Mouse (Mus musculus) kidney, embryonic 16.5 days (tissue): ENCODE measurements around the gene Itgb3bp. TPM values are rescaled to one million over a fixed set of nuclear protein-coding genes. Genes with fewer than 3 reads are reported as not detected.

Experiments used
- ATAC-seq: fragments of 200-750 bp; cut with Nextera tagmentation; 2 replicates; pipeline ENCODE4 v1.8.0; 2017; ENCODE audit warnings: moderate TSS enrichment; ENCODE audit not compliant: low FRiP score, low TSS enrichment
- H3K27ac ChIP-seq: fragments of 300-500 bp; sonication (generic); 2 replicates; pipeline ENCODE4 v1.5.1; 2014; ENCODE audit warnings: low read length
- H3K27me3 ChIP-seq: fragments of 300-500 bp; sonication (generic); 2 replicates; pipeline ENCODE4 v1.6.1; 2014; ENCODE audit warnings: low read length, control low read depth, mixed read lengths; ENCODE audit not compliant: insufficient read depth
- H3K36me3 ChIP-seq: fragments of 300-500 bp; sonication (generic); 2 replicates; pipeline ENCODE4 v1.6.1; 2014; ENCODE audit warnings: low read length, control low read depth, mixed read lengths; ENCODE audit not compliant: insufficient read depth
- H3K4me1 ChIP-seq: fragments of 300-500 bp; sonication (generic); 2 replicates; pipeline ENCODE4 v1.6.1; 2014; ENCODE audit warnings: low read length, control low read depth, mixed read lengths; ENCODE audit not compliant: insufficient read depth
- H3K4me2 ChIP-seq: fragments of 300-500 bp; sonication (generic); replicated peaks from 2 replicates; pipeline ENCODE4 v1.6.1; 2014; ENCODE audit warnings: low read depth, low read length
- H3K4me3 ChIP-seq: fragments of 300-500 bp; sonication (generic); 2 replicates; pipeline ENCODE4 v1.5.1; 2014; ENCODE audit warnings: mild to moderate bottlenecking, low read length
- H3K9ac ChIP-seq: fragments of 300-500 bp; sonication (generic); replicated peaks from 2 replicates; pipeline ENCODE4 v1.6.1; 2014; ENCODE audit warnings: low read length
- H3K9me3 ChIP-seq: fragments of 300-500 bp; sonication (generic); 2 replicates; pipeline ENCODE4 v1.6.1; 2016; ENCODE audit warnings: low read length, control low read depth
- WGBS: fragments of 180-500 bp; shearing (Covaris S2); extraction: QIAGEN DNeasy Blood & Tissue Kit; methylation state at CpG from one replicate; pipeline ENCODE4 v1.1.7; 2014; 5-methylcytosine and 5-hydroxymethylcytosine counted together
- polyA plus RNA-seq: library from polyadenylated mRNA; unstranded; fragments of >200 nt; fragmentation: Nextera tagmentation; extraction: Ambion mirVana; gene quantifications from 2 replicates; pipeline ENCODE4 v1.2.1, GENCODE M21; 2015

The Itgb3bp gene
- polyA plus RNA-seq, 1 experiment from 2014 or later = 31.2 TPM

DNA sequence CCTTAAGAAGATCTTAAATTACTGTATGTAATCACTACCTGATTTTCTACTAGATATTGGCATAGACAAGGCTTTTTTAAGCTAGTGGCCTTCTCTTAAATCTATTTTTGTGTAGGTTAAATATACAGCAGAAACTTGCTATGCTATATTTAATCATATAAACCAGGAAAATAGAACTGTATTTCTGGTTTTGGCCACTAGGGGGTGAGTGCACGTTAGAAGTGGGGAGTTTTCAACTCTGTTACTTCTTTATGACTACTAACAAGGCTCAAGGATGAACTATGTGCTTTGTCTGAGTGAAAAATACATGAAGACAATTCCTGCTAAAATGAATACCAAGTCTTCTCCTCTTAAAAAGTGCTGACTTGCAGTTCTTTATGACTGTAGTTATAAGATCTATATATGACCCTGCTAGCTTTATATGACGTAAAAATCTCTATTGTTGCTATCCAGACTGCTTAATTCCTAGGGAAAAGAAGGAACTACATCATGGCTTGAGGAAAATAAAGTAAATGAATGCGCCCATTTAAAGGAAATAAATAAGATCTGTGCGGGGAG lies 15.6 kb downstream of the Itgb3bp start:
- H3K27me3 ChIP-seq = no peaks in the 10 kb centered on the region
- no peak for ATAC-seq
- no peaks in the 10 kb centered on the region for H3K36me3 ChIP-seq
- no peak overlapping the region for H3K4me2 ChIP-seq
- H3K27ac ChIP-seq = no peak overlapping the region
- 70% methylated on average over 4 of the region's 4 CpGs for WGBS
- H3K9me3 ChIP-seq = no peaks in the 10 kb centered on the region
- H3K4me3 ChIP-seq = no peak overlapping the region
- H3K9ac ChIP-seq = no peak overlapping the region
- H3K4me1 ChIP-seq = no peaks in the 10 kb centered on the region

DNA sequence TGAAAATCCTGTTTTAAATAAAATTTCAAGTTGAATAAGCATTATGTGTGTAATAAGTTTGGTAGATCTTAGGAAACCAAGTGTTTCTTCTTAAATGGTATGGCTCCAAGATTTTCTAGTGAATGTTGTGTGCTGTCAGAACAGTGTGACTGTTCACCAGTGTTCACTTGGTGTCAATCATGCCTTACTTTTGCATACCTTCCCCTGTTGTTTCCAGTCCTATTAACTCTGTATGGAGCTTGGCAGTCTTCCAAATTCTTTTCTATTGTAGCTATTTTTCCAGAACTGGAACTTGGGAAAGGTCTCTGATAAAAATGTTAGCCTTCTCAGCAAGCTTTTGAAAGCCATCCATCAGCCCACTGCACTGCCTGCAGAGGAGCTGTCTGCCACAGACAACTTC lies 47.2 kb downstream of the Itgb3bp start:
- H3K4me3 ChIP-seq = no peak overlapping the region

DNA sequence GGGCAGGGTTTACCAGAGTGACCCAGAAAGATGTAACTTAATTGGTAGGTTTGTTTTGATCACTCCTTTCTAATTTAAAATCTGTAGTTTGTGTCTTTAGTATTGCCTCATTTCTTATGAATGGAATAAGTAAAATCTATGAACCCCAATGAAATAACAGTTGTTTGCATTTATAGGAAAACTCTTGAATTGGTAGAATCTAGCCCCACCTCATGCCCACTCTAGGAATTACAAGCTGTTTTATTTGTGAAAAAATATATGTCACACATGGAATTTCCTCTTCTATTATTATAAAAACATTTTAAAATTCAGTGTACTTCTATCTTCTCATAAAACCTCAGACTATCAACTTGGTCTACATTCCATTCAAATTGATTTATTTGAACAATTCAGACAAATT lies 47.7 kb downstream of the Itgb3bp start:
- ATAC-seq = no peak
- H3K9ac ChIP-seq = no peak overlapping the region
- no peak overlapping the region for H3K4me2 ChIP-seq
- no peaks in the 10 kb centered on the region for H3K9me3 ChIP-seq
- H3K27ac ChIP-seq = no peak overlapping the region
- no peaks in the 10 kb centered on the region for H3K27me3 ChIP-seq
- H3K4me1 ChIP-seq = no peaks in the 10 kb centered on the region
- no peaks in the 10 kb centered on the region for H3K36me3 ChIP-seq
- no peak overlapping the region for H3K4me3 ChIP-seq

More for the DNA sequence above, 47.2 kb downstream of the Itgb3bp start:
- Histone ChIP-seq H3K9me3 (no peaks in the 10 kb centered on the region), H3K27me3 (no peaks in the 10 kb centered on the region), H3K4me2 (no peak overlapping the region), H3K27ac (no peak overlapping the region), H3K4me1 (no peaks in the 10 kb centered on the region), H3K36me3 (no peaks in the 10 kb centered on the region), H3K9ac (no peak overlapping the region)
- ATAC-seq = no peak

DNA sequence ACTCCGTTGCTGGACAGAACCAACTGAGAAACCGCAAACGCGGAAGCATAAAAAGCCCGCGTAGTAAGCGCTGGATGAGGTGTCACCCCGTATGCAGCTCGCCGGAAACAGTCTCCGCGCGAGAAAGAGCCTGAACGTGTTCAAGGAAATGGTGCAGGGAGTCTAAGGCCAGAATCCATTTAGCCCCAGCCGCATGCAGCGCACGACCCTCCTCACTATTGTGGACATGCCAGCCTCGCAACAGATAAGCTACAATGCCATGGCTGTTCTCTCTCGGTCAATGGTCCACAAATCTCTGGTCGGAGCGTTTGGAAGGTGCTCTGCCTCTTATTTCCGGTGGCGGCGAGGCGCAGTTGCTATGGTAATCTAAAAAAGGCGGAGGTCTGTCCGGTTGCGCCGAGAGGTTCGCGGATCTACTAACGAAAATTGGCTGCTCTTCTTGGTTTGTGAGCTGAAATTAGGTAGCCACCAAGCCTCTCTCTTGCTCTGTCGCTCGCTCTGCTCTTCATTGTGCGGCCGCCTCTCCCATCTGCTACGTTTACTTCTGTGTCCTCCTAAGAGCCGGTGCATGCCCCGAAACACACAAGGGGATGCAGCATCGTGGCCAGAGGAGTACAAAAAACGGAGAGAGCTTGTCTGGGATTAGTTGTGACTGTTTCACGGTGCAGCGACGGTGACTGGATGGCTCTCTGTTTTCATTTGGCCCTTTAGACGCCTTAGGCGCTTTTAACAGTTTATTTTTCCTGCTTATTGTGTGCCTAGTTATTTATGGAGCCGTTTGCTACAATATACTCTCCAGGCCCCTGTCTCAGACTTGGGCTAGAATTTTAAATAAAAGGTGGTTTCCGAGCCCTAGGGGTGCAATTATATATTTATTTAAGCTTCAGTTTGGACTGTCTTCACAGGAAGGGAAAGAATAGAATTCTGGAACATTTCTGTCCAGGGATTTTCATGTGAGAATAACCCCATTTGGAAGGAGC lies 100.2 kb downstream of the Itgb3bp start, which contains the start of gene Efcab7:
Efcab7 (plus strand) TSS at position 105 of the 980 bp plus-strand sequence.
- Histone ChIP-seq H3K9ac (peak within 1 kb of the TSS; percentile 78), H3K4me3 (peak within 1 kb of the TSS; percentile 61), H3K4me2 (peak within 1 kb of the TSS; percentile 74), H3K27me3 (no peaks in the 10 kb centered on the region), H3K27ac (peak within 1 kb of the TSS; percentile 85), H3K9me3 (no peaks in the 10 kb centered on the region), H3K36me3 (peaks cover 3% of the 10 kb centered on the region; the same call in 1 of the 2 replicates), H3K4me1 (peaks cover 11% of the 10 kb centered on the region)
- ATAC-seq = peak; percentile 93
- under 1% methylated on average over 48 of the region's 48 CpGs for WGBS

DNA sequence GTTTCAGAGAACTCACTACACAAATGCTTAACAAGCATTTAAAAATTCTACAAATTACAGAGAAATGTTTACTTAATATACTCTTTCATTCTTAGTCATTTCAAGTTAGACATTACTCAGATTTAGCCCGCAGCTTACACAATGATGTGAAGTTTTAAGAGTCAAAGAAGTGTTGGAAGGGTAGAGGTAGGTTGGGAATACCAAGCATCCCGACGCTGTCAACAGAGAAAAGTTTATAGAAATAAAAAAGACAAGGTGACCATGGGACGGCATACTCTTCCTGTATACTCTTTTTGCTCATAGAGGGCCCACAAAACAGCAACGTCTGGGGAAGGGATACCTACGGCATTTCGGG lies 100.9 kb downstream of the Itgb3bp start:
- no peak for ATAC-seq
- H3K27ac ChIP-seq = no peak overlapping the region
- no peaks in the 10 kb centered on the region for H3K9me3 ChIP-seq
- peak overlapping the region; percentile 78 for H3K9ac ChIP-seq
- H3K4me1 ChIP-seq = peaks cover 11% of the 10 kb centered on the region
- peaks cover 3% of the 10 kb centered on the region; the same call in 1 of the 2 replicates for H3K36me3 ChIP-seq
- peak overlapping the region; percentile 61 for H3K4me3 ChIP-seq
- no peaks in the 10 kb centered on the region for H3K27me3 ChIP-seq
- 0% methylated on average over 7 of the region's 7 CpGs for WGBS
- H3K4me2 ChIP-seq = peak overlapping the region; percentile 74

DNA sequence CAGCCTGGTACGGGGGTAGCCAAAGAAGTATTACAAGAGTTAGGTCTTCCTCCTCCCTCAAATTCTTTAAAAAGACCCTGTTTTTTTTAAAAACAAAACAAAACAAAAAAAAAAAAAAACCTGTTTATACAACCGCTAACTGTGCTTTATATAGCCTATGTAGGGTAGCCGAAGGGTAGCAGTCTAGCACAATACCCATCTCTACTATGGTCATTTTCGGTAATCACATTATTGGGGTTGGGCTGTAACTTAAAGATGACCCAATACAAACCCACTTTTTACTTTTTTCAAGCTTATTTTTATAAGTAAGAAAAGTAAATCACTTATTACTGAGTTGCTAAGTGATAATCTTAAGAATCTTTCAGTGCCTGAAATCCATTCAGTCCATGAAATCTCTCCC lies 101.3 kb downstream of the Itgb3bp start:
- Histone ChIP-seq H3K4me3 (peak overlapping the region; percentile 61; the same call in 1 of the 2 replicates), H3K9me3 (no peaks in the 10 kb centered on the region), H3K27ac (no peak overlapping the region), H3K27me3 (no peaks in the 10 kb centered on the region), H3K4me1 (peaks cover 11% of the 10 kb centered on the region), H3K36me3 (peaks cover 3% of the 10 kb centered on the region; the same call in 1 of the 2 replicates), H3K4me2 (peak overlapping the region; percentile 74), H3K9ac (no peak overlapping the region)
- ATAC-seq = no peak
- 50% methylated on average over 4 of the region's 4 CpGs for WGBS

DNA sequence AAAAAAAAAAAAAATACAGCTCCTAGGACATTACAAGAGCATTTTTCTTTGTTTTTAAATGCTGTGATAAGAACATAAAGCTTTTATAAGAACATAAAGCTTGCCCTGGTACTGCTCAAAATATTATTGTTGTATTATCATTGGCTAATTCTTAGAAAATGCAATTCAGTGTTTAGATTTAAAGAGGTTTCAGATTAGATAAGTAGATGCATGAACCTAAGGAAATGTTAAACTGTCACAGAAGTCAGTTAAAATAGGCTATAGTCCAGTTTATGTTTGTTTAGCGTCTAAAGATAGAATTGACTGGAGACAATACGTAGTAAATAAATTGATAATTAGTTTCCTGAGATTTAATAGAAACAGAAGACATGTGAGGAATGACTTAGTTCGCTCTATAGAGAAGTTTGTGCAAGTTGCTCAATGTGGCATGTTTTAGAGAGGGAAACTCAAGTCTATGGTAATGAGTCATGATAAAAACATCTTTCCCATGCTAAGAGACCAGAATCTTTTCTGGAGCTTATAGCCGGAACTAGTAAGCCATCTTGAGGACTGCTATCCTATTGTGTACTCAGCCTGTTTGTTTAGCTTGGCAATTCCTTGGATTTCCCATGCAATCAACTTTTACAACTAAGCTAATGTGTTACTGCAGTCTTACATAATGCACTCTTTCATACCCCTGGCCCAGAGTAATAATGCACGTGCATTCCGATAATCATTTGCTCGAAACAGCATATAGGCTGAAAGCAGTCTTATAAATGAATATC lies 112.7 kb downstream of the Itgb3bp start:
- H3K27me3 ChIP-seq = no peaks in the 10 kb centered on the region
- H3K9me3 ChIP-seq = no peaks in the 10 kb centered on the region
- H3K9ac ChIP-seq = no peak overlapping the region
- no peaks in the 10 kb centered on the region for H3K4me1 ChIP-seq
- ATAC-seq = no peak
- no peak overlapping the region for H3K27ac ChIP-seq
- H3K36me3 ChIP-seq = no peaks in the 10 kb centered on the region
- H3K4me2 ChIP-seq = no peak overlapping the region
- 76% methylated on average over 7 of the region's 7 CpGs for WGBS
- no peak overlapping the region for H3K4me3 ChIP-seq

DNA sequence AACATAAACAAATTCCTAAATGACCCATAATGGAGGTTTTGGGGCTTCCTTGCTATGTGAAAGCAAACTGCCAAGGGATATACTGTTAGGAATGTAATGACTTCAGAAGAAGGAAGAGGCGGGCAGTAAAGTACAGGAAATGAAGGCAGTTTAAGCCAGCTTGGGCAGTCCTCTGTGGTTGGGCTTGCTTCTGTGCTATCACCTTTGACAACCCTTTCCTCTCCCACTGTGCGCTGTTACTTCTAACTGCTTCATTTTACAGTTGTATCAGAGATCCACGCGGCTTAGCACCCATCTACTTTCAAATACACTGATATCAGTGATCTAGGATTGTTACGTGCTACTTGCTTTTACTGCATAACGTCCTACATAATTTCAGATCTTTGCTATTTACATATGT lies 137.2 kb downstream of the Itgb3bp start:
- no peak overlapping the region for H3K4me2 ChIP-seq
- H3K27ac ChIP-seq = no peak overlapping the region
- no peaks in the 10 kb centered on the region for H3K27me3 ChIP-seq
- no peak for ATAC-seq
- no peaks in the 10 kb centered on the region for H3K4me1 ChIP-seq
- no peaks in the 10 kb centered on the region for H3K9me3 ChIP-seq
- H3K9ac ChIP-seq = no peak overlapping the region
- no peak overlapping the region for H3K4me3 ChIP-seq
- 0 out of 2 replicates have a peak, but pooled peaks cover 3% of the 10 kb centered on the region for H3K36me3 ChIP-seq
- 85% methylated on average over 6 of the region's 6 CpGs for WGBS

DNA sequence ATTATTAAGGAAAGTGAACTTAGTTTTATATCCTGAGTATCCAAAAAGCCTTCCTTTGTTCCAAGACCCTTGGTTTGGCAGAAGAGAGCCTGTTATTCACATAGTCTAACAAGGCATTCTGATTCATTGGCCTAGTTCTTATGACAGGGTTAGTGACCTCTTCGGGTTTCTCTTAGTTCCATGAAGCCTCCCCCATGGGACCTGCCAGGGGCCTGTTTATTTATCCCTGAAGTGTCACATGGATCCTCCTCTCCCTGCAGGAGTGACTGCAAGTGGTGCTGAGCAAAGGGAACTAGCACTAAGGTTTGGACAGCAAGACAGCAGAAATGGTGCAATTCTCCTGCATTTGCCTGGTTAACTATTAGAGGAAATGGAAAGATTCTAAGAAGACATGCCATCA lies 156.6 kb downstream of the Itgb3bp start:
- no peak for ATAC-seq

More for the DNA sequence above, 156.6 kb downstream of the Itgb3bp start:
- no peaks in the 10 kb centered on the region for H3K36me3 ChIP-seq
- 14% methylated on average over 1 of the region's 1 CpGs for WGBS
- H3K4me3 ChIP-seq = no peak overlapping the region
- no peaks in the 10 kb centered on the region for H3K4me1 ChIP-seq
- no peak overlapping the region for H3K9ac ChIP-seq
- H3K9me3 ChIP-seq = no peaks in the 10 kb centered on the region
- no peak overlapping the region for H3K27ac ChIP-seq
- H3K4me2 ChIP-seq = no peak overlapping the region
- H3K27me3 ChIP-seq = no peaks in the 10 kb centered on the region
